Mouse (Mus musculus) G1E (cell line): ENCODE data around the gene Ak4.

Source experiments
- CTCF ChIP-seq: IDR thresholded peaks from 2 replicates; pipeline ENCODE4 v1.5.1; 2012; ENCODE audit warnings: low read depth, low read length, inconsistent platforms, mixed read lengths
- GATA1 ChIP-seq: IDR thresholded peaks from 2 replicates; pipeline ENCODE4 v1.6.1; 2012; ENCODE audit warnings: borderline replicate concordance, low read length, inconsistent platforms, mixed read lengths
- GATA2 ChIP-seq: IDR thresholded peaks from 2 replicates; pipeline ENCODE4 v1.6.1; 2012; ENCODE audit warnings: low read depth, low read length, inconsistent platforms, borderline replicate concordance
- POLR2AphosphoS5 ChIP-seq: IDR thresholded peaks from 2 replicates; pipeline ENCODE4 v1.6.1; 2012; ENCODE audit warnings: low read depth, low read length, inconsistent platforms; ENCODE audit not compliant: insufficient replicate concordance
- TAL1 ChIP-seq: conservative IDR thresholded peaks from 2 replicates; pipeline ENCODE4 v1.6.1; 2012; ENCODE audit warnings: low read depth, low read length, inconsistent platforms, mixed read lengths

DNA sequence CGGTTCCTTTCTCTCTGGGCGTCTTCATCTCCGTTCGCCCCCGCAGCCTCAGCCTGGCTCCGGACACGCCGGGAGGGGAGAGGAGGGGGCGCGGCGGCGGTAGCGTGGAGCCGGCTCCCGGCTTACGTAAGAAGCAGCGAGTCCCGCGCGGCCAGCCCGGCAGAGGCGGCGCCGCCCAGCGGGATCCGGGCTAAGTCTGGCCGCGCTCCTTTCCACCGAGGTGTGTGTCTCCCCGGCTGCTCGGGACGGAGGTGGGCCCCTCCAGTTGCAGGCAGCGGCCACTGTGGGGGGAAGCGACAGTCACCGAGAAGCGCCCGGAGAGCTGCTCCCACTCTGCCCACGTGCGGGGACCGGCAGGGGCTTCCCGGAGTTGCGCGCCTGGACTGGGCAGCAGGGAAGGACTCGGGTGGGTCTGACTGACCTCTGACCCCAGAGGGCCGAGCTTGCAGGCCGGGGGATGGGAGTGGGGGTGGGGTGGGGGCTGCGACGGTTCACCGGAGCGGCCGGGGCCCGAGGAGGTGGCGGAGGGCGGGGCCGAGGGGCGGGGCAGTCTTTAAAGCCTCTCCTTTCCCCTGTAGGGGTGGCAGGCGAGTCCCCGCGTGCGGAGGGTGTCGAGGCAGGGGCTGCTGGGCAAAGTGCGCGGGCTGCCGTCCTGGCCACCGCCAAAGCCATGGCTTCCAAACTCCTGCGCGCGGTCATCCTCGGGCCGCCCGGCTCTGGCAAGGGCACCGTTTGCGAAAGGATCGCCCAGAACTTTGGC lies at the start of gene Ak4:
- TF ChIP-seq CTCF: no peak
- TF ChIP-seq GATA1: no peak
- TF ChIP-seq POLR2AphosphoS5: no peak
- no peak for TF ChIP-seq TAL1
- TF ChIP-seq GATA2: no peak
